Mouse (Mus musculus): Measurements from ENCODE around the gene Akap7. TPM values are rescaled to one million over a fixed set of nuclear protein-coding genes. Genes with fewer than 3 reads are reported as not detected.

Gene Akap7
- polyA plus RNA-seq, 1 experiment, result 30.8 TPM

DNA sequence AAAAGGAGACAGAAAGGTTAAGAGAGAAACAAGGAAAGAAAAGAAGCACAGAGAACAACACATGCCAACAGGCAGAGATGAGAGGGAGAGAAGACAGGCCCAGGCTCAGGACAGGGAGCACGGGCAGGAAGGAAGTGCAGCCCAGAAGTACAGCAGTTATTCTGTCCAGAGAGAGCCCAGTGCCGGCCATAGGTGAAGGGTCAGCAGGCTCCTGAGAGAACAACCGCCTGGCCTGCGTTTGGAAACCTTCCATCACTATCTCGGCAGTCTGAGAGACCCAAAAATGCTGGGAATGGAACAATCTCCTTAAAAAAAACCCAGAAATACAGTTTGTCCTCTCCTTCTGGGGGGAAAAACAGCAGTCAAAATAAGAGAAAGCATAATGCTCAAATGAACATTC is 50.2 kb downstream of the Akap7 start:
- no peak for DNase-seq (ENCODE audit: low spot score)

GRCm38 (mm10) chr10:25253474-25253873 is 54.2 kb downstream of the Akap7 start:
- DNase-seq (ENCODE audit: low spot score), result no peak

- DNase-seq (ENCODE audit: low spot score), result no peak
These were observed 54.7 kb downstream of the Akap7 start for GRCm38 (mm10) chr10:25253006-25253405.

- DNase-seq (ENCODE audit: low spot score), result no peak
These were observed 57.6 kb downstream of the Akap7 start for GRCm38 (mm10) chr10:25250108-25250507.

DNA sequence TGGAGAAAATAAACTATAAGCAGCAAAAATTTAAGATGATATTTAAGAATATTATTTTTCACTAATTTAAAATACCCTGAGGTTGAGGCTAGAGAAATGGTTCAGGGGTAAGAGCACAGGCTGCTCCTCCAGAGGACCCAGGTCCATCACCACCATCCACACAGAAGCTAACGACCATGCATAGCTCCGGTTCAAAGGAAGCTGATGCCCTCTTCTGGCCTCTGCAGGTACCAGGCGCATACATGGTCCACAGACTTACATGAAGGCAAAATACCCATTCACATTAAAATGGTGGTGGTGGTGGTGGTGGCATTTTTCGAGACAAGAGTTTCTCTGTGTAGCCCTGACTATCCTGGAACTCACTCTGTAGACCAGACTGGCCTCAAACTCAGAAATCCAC is 61.5 kb downstream of the Akap7 start:
- no peak for DNase-seq (ENCODE audit: low spot score)

DNA sequence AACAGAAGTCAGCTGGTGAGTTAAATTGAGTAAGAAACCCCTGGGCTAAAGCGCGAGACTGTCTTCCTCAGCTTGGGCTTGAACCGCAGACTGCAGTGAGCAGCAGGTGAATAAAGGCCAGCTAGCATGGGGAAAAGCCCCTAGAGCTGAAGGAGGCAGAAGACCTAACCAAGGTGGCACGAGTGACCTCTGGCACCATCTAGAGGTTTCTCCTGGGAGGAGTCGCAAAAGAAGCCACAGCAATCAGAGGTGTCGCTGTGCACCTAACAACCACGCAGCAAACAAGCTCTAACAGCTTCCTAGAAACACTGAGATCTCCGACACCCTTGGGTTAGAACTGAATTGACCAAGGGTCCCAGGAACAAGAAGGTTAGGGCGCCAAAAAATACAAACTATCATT is 68.5 kb downstream of the Akap7 start:
- no peak for DNase-seq (ENCODE audit: low spot score)

DNA sequence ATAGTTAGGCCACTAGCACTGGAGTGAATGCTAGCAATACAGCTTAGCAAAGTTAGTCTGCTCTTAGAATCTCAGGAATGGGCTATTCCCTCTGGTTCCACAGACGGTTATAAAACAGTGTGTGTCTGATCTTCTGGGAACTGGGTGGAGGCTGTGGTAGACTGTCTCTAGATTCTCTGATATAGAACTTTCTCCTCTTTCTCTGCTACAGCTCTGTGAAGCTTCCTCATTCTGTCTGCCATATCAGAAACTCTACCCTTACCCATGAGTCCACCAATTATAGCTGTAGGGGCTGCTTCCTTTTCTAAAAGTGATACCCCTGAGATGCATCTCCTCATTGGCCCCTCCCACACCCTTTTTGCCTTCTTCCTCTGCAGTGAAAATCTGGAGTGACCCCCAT is 73.6 kb downstream of the Akap7 start:
- no peak for DNase-seq (ENCODE audit: low spot score)

DNA sequence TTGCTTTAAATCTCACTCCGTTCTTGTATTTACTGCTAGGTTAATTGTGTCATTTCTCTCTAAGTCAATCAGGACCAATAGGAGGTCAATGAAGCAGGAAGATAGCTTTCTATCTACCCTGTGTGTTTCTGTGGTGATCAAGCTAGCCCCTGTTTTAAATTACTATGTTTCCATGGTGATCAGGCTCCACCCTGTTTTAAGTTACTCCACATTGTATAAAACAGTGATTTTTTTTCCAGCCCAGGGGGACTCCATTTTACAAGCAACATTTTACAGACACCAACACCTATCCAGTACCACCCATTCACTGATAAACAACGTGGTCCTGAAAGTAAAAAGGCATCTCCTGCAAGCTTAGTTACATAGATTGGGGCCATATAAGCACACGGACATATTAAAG is 75.0 kb downstream of the Akap7 start:
- no peak for DNase-seq (ENCODE audit: low spot score)

DNA sequence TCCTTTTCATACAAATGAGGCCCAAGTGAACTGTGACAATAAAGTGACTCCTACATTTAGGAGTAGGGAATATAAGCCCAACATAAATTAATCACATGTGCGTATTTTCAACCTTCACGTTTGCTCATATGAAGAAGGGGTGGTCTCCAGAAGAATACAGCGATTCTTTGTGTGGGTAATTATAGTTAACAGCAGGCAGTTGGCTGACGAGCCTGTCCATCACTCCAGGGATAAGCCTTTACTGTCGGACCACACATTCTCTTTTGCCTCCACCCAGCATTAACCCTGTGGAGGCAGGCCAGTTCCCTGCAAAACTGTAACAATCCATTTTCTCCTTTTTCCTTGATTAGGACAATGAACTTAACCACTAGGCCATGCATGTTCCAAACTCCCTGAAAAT is 76.3 kb downstream of the Akap7 start:
- no peak for DNase-seq (ENCODE audit: low spot score)

DNA sequence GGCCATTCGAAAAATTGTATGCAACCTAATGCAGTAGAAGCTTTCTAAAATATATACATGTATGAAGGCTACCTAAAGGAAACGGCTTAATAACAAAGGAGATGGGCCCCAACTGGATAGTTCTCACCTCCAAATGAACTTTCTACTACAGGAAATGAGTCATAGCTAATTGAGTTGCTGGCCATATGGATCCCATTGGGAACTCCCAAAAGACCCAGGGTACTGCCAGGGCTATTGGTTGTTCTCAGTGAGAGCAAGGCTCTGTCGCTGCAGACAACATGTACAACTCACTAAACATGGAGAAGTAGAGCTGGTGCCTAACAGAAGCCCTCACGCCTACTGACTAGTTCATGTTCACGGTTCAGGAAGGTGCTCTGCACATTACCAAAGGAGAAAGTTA is 83.3 kb downstream of the Akap7 start:
- DNase-seq (ENCODE audit: low spot score), result no peak

DNA sequence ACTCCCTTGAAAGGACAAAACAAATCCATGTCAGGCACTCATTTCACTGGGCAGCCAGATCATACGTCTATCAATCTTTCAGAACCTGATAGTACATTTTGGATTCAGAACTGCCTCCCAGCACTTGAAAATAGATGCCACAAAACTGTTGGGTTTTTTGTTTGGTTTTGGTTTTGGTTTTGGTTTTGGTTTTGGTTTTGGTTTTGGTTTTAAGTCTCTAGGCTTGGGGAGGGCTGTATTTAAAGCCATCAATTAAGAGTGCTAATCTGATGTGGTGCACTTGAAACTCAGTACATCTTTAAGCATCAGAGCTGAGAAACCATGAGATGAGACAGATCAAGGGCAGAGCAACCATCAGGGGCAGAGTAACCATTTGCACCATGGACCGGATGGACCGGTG is 86.9 kb downstream of the Akap7 start:
- DNase-seq (ENCODE audit: low spot score), result no peak

DNA sequence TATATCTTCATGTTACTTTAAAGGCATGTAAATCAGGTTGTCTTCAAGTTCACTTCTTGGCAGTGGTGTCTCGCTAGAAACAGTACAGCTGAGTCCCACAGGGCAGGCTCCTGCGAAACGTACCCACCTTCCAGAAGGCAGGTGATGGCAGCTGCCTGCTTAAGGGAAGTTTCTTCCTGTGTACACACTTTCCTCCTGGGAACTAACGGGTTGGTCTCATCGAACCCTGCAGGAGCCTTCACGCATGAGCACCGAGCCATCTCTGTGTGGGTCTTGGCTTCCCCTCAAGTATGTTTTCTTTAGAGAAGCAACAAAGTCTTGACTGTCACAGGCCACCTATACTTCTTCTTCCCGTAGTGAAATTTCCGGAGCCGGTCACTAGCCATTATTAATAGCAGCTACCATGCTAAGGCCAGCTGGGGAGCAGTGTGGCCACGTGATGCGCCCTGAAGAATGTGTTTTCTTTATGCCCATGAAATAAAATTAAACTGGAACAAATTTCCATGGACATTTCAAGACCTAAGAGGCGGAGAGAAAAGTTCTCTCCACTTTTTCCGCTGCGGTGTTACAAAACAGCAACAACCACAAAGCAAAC is 87.7 kb downstream of the Akap7 start:
- no peak for DNase-seq (ENCODE audit: low spot score)

DNA sequence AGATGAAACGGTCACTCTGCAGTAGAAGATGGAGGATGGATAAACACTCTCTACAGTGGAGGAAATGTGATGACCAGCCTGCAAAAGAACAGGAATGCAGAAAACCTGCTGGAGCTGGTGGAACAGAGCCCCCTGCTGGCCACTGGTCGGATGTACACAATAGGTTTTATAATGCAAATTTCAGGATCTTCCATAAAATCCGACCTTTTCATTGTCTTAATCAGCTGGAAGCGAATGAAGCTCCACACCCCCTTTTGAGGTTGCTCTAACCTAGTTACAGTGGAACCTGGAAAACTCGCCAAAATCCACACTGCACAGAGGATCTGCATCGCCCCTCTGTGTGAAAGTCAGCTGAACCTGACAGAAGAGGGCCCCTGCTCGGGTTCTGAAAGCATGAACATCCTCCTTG is 88.4 kb downstream of the Akap7 start:
- DNase-seq (ENCODE audit: low spot score), result no peak

DNA sequence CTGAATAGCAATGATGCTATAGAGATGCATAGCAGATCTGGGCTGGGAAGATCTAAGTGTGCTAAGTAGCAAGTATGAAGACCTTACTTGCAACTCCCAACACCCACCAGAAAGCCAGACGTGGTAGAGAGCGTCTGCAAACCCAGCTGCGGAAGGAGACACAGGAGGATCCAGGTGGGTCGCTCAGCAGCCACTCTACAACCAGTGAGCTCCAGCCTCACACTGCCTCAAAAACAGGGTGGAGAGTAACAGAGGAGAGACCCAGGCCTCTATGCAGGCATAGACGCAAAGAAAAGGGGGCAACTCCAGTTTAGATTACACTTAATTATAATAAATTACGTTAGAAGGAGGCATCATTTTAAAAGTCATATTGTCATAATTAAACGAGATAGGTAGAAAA is 88.9 kb downstream of the Akap7 start:
- DNase-seq (ENCODE audit: low spot score), result no peak

DNA sequence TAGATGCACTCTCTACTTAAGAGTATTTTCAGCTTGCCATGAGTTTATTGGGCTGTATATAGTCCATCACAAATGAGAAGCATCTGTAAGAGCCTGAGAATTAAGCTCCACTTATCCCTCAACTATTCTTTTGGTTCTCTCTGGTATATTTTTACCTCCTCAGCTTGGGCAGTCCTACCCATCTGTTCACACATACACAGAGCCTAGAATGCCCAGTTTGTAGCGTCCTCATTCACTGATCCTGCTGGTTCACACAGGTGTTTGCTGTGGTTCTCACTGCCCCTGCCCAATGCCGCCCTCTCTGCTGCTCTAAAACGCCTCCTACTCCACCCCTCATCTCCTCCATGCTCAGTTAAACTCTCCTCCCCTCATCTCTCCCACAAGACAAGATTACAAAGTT is 91.7 kb downstream of the Akap7 start:
- no peak for DNase-seq (ENCODE audit: low spot score)

GRCm38 (mm10) chr10:25213716-25214115 is 94.0 kb downstream of the Akap7 start:
- DNase-seq (ENCODE audit: low spot score), result no peak

DNA sequence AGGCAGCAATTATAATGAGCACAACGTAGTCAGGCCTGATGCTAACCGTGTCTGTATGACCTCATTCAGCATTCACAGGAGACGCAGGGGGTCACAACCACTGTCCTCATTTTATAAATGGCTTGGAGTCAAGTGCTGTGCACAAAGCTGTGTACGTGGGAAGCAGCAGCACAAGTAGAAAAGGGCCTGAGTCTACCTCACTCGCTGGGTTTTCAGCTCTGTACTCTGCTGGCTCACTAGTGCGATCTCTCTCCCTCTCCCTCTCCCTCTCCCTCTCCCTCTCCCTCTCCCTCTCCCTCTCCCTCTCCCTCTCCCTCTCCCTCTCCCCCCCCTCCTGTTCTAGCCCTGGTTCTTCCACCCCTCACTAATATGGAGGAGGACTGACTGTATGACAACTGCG is 99.1 kb downstream of the Akap7 start:
- no peak for DNase-seq (ENCODE audit: low spot score)

- DNase-seq (ENCODE audit: low spot score), result no peak
These were observed 99.8 kb downstream of the Akap7 start for GRCm38 (mm10) chr10:25207866-25208265.

- no peak for DNase-seq (ENCODE audit: low spot score)
These were observed 107.0 kb downstream of the Akap7 start for GRCm38 (mm10) chr10:25200691-25201090.

DNA sequence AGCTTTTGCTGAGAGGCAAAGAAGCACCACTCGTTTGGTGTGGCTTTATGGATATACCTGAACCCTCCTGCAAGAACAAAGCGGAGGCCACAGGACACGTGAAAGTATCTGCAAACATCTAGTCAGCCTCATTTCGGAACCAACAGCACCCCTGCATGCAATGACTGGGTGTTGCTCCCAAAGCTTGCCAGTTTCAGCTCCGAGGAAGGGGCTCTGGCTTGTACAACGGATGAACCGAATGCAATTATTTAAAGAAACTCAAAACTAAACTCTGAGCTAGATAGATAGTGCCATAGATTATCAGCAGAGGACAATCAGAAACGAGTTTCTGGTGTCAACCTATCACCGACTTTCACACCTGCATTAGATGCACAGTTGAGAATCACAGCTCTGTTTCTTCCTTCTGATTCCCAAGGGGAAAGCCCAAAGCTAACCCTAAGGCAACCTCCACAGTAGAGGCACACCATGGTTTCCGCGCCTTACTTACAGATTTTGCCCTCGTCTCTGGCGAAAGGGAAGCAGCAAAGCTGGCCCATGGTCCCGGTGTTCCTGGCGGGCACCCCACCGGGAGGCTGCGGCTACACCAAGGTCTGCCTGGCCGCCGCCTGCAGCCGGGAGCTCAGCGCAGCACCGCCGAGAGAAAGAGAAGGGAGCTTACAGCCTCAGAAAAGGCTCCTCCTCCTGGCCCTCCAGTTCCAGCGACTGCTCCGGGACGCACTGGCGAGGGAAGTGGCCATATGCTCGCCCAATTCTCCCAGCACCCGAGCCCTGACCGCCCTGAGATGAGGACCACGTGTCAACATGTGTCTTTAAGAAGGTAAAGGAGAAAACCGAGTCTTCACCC is 107.9 kb downstream of the Akap7 start:
- DNase-seq (ENCODE audit: low spot score), result peak; percentile 29

- DNase-seq (ENCODE audit: low spot score), result no peak
These were observed 109.1 kb downstream of the Akap7 start for GRCm38 (mm10) chr10:25198575-25198974.

DNA sequence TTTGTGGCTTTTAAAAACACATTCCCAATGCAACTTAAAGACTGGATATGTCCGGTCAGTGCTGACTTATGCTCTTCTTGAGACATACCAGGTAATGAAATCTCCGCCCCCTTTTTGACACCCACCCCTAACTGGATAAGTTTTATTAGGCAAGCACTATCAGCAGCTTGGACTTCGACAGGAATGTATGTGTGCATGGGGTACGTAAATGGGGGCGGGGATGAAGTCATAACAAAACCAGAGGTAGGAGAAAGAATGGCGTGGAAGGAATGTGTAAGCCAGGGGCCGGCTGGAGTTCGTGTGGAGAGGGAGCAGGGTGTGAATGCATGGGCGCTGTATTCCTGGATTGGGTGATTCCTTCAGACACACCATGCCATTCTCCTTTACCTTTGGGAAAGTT is 109.6 kb downstream of the Akap7 start:
- no peak for DNase-seq (ENCODE audit: low spot score)

DNA sequence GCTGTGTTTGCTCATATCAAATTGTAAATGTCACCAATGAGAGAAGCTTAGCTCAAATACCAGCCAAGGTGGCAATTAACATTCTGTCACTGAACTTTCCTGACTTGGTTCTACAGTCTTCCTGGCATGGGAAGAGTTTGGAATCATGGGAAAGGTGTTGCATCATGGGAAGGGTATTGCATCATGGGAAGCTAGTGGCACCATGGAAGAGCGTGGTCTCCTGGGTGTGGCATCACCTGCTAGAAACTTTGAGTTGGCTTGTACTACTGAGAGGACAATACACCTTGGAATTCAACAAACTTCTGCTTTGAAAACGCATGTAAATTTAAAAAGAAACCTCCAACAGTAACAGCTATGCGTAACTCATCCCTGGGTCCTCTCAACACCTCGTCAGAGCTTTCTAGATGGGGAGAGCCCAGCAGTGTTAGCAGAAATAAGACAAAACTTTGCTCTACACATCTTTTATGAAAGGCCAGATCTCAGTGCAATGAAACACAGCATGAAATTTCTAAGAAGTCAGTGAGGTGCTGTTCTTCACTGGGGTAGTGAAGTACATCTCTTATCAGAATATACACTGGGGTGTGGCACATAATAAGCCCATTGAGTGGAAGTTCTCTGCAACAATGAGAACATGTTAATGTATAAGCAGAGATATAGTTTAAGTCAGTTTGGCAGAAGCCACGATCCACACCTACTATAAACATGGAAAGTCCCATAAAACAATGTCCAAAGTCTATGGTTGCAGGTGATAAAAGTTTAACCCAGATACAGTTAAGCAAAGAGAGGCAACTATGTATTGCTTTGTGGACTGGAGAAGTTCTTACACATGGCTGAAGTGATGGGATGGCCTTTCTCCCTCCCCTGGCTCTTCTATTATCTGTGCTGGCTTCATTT is 115.2 kb downstream of the Akap7 start:
- no peak for DNase-seq (ENCODE audit: low spot score)

Measured in urinary bladder, adult 2 months (tissue).